Mouse (Mus musculus) retina, postnatal 7 days (tissue): ENCODE measurements around the gene Il13ra2.
"Not testable (repeated sequence)": the region's sequence is repeated elsewhere in the genome, so short reads cannot be mapped to it uniquely, and the experiment has no call there.

Experiments
- DNase-seq: peaks from one replicate; pipeline ENCODE4 v3.0.0-alpha.2; 2012; ENCODE audit warnings: low read depth, low spot score

The Il13ra2 gene

DNA sequence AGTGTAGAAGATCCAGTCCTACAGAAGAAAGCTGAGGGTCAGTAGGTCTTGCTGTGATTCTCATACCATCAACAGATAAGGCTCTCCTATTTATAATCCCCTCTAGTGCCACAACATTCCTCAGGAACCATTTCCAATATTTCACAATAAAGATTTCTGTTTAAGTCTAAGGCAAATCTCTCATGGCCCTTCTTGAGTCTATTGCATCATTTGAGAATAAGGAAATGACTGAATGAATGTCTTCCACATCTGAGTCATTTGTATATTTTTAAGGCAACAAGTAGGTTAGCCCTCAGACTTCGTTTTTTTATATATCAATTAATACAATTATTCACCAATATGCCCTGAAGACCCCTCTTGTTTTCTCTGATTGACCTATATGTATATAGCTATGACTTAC lies at the start of gene Il13ra2:
Il13ra2 (minus strand) TSS at position 64 of the 400 bp plus-strand sequence.
- DNase-seq = no peak

DNA sequence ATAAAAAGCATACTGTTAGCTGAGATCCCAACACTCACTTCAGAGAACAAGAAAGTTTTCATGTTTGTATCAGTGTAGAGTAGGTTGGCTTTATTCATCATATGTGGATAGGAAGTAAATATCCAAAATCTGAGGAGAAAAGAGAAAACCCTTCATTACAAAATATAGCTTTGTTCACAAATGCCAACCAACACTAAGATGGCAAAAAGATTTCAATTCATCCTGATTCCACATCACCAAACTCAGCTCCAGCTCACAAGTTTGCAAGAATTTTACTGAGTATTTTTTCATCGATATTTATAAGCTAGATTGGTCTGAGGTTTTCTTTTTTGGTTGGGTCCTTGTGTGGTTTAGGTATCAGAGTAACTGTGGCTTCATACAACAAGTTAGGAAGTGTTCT lies 24.6 kb upstream of the Il13ra2 start, which contains the start of gene Vmn1r239-ps:
Vmn1r239-ps (minus strand) TSS at position 101 of the 400 bp plus-strand sequence.
- not testable (repeated sequence) for DNase-seq

DNA sequence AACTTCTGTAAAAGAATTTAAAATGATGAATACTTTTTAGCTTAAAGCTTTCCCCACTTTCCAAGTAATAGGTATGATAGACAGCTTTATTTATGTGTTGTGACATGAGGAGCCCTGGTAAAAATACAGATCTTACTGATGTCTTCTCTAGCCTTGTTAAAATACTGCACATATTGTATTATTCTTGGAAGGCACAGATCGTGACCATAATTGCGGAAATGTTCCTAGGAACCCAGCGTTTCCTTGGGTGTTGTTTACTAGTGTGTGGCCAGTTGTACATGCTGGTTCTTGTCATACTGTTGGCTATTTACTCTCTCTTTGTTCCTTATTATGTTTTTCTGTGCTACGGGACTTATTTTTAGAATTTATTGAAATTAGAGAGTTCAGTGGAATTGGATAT lies 14.4 kb upstream of the Il13ra2 start:
- DNase-seq = no peak

DNA sequence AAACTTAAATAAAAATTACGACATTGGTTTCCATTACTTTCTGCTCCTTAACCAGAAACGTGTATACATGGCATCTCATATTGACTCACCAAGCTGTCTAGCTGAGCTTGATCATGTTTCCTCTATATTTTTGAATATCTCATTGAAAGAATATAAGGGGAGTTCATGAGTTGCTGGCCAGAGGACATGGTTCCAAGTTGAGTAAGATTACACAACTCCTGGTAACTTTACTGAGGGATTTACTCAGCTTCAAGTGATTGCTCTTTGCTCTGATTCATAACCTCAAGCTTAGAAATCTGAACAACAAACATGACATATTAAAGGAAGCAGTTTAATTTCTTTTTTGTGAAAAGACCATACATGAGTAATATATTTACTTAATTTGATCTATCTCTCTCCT lies 6.4 kb upstream of the Il13ra2 start:
- DNase-seq = no peak

DNA sequence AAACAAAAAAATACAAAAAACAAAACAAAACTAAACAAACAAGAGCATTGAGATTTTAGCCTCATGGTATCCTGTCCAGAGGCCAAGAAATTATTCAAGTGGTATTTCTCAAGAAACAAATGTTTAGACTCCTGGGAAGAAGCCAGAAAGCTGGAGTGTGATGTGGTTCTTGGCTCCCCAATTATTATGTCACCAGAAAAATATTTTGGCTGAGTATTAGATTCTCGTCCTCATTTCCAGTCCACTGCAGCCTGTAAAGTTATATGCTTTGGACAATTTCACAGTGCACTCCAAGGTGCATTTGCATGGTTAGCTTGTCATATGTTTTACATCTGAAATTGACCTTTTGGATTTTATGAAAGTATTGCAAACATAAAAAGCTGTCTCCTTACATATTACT lies 761 bp upstream of the Il13ra2 start:
- no peak for DNase-seq

DNA sequence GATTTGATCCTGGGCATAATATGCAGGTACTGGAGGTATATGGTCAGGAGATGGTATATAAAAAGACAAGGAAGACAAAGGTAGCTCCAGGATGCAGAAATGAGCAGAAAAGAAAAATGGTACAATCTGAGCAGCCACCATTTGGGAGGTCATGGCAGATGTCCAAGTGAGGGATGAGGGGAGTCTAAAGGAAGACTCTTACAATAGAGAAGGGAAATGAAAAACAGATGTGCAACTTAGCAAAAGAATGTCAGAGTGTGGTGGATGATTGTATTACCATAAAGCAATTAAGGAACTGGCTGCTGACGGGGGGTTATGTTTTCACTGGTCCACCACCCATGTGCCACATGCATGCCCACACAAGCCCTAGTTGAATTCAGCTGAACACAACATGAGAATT lies 35.5 kb downstream of the Il13ra2 start:
- no peak for DNase-seq

DNA sequence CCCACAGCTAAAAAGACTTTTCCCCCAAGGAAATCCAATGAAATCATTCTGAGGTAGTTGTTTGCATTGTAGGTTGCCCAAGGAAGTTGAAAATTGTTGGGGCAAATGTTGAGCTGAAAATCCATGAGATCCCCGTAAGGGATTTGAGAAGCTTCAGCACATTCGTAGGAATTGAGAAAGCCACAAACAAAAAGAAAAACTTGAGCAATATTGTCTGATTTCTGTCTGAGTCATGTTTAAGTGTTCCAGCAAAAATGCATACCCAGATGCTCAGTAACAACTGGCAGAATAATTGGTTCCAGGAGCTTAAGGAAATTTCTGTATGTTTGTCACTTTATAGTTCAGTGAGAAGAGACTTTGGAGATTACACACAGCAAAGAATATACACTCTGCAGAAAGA lies 79.8 kb downstream of the Il13ra2 start:
- DNase-seq = no peak
